Mouse (Mus musculus) left cerebral cortex, postnatal 14 days (tissue): ENCODE measurements at regions not wholly inside any gene's neighbourhood (a gene's known extent, or its start where the extent isn't known, plus 50 kb on each side); places are given as distances from the start of the nearest gene placed in this dataset.
"Not testable (repeated sequence)": the region's sequence is repeated elsewhere in the genome, so short reads cannot be mapped to it uniquely, and the experiment has no call there.

Experiments
- DNase-seq, 2 experiments: peaks; one replicate each; pipeline ENCODE4 v3.0.0; 2021 to 2022; ENCODE audit warnings: low spot score in 2 of 2, mixed read lengths in 1 of 2
- intact Hi-C: fragments of 180-260 bp; cut with DNase I; formaldehyde crosslinking; loops from one replicate; pipeline ENCODE4 v1.15.1; 2025

DNA sequence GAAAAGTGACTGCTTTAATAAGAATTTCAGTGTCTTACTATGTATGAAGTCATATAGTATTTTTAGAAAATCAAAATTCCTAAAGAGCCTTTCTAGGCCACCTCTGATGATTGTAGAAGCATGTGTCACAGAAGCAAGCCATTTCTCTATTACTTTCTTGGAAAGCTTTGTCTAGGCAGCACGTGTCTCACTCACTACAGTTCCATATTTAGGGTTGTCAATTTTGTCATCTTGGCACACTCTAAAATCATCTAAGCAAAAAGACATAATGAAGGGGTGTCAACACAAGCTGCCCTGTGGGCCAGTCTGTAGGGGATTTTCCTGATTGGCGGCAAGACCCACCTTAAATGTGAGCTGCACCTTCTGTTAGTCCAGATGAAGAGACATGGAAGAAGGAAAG is 723.1 kb upstream of the Brinp1 start:
- intact Hi-C loops = no loop called here
- peak in 1 of 2 experiments; percentile 3 for DNase-seq

GRCm38 (mm10) chr4:69673456-69673855 is 719.3 kb upstream of the Brinp1 start:
- DNase-seq = peak in 1 of 2 experiments; percentile 20
- intact Hi-C loops = no loop called here

DNA sequence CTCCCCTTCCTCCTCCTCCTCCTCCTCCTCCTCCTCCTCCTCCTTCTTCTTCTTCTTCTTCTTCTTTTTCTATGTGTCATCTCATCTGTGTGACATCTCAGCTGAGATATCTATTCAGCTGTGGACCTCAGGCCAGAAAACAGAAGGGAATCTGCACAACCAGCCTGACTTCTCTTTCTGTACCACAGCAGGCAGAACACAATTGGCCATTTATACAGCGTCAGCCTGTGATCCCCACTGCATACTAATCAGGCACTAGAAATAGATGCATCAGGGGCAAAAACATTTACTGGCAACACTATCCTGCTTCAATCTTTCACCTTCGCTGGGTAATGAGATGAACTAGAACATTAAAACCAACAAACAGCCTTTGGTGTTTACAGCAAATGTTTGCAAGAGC is 674.7 kb upstream of the Brinp1 start:
- peak; percentile 14 for DNase-seq
- intact Hi-C loops = no loop called here

GRCm38 (mm10) chr4:69626426-69626825 is 672.2 kb upstream of the Brinp1 start:
- DNase-seq, intact Hi-C loops: not testable (repeated sequence)

GRCm38 (mm10) chr4:69625831-69626230 is 671.6 kb upstream of the Brinp1 start:
- intact Hi-C loops = no loop called here
- no peak for DNase-seq

GRCm38 (mm10) chr4:69621058-69621609 is 666.9 kb upstream of the Brinp1 start:
- intact Hi-C loops = no loop called here
- no peak for DNase-seq

- intact Hi-C loops = no loop called here
- DNase-seq = no peak
Measured at GRCm38 (mm10) chr4:69618161-69618730, 664.0 kb upstream of the Brinp1 start.

DNA sequence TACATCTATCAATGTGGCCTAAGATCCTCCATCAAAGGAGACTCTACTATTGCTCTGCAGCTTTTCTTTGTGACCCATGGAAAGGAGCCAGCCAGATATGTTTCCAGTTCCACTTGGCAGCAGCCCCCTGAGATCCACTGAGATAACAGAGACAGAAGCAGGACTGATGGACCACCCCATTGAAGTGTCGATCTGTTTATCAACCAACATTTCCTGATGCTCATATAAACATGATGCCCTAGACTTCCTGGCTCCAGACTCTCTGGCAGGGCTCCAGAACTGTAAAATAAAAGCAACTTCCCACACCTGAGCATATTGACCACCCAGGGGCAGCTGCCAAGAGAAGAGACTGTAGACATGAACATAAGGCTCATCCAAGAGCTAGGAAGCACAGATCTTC is 660.7 kb upstream of the Brinp1 start:
- intact Hi-C loops = no loop called here
- DNase-seq = no peak

DNA sequence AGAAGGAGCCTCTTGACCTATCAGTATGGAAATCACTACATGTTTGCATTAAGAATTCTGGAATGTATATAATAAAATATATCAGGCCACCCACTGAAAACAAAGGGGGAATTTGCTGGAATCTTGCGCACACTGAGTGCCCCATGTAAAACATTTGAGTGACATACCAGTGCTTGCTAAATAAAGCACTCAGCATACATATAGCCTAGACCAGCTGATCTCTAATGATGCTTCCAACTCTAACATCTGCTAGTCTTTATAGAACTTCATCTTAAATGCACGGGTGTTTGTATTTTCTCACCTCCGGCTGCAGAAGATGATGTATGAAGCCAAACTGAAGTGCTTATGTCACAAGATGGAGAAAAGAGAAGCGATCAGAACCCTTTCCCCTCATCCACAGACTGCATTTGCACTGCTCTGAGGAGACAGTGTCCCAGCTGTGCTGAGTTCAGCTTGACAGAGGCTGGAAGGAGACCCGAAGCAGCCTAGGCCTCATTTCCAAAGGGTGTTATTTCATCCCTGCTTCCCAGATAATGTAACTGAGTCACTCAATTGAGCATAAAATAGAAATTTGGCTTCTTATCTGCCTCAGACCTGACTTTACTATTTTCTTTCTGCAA is 657.6 kb upstream of the Brinp1 start:
- intact Hi-C loops = no loop called here
- peak in 1 of 2 experiments; percentile 7 for DNase-seq

GRCm38 (mm10) chr4:69608885-69609284 is 654.7 kb upstream of the Brinp1 start:
- intact Hi-C loops = no loop called here

DNA sequence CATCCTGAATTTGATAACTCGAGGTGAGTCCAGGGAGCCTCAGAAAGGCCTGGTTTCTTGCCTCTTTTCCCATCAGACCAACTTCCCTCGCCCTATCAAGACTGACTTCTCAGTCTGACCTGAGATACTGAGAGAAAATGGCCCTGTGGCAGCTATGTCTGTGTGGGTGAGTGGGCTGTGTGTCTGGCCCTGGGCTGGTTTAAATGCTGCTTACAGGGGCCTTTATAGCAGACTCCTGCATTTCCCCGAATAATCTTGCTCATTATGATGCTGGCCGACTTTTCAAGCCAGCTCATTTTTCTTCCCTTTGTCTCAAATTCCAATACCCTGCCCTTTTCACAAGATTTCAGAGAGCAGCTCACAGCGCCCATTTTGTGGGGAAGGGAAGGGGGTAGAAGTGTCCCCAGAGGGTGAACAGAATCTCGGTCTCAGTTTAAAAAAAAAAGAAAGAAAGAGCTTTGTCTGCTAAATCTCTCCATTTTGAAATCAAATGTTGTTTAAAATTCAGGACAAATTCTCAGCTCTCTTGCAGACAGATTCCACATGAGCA is 642.9 kb upstream of the Brinp1 start:
- no peak for DNase-seq
- intact Hi-C loops = no loop called here

More at GRCm38 (mm10) chr4:69608885-69609284, 654.7 kb upstream of the Brinp1 start:
- peak in 1 of 2 experiments; percentile 4 for DNase-seq

DNA sequence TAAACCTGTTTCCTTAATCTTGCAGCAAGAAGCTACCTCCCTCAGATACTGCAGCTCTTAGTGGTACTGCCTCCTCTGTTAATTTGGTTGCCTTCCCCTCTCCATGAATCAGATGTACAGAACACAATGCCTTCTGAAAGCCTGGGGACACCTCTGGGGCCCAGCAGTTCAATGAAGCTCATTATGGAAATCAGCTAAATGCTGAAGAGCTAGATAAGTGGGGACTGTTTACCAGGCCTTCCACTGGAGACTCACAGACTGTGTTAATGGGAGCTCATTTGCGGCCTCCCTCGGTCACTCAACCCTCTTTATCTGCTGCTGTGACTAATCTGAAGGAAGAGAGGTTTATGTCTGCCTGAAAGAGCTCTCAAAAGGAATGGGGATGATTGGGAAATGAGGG is 639.8 kb upstream of the Brinp1 start:
- no peak for DNase-seq

DNA sequence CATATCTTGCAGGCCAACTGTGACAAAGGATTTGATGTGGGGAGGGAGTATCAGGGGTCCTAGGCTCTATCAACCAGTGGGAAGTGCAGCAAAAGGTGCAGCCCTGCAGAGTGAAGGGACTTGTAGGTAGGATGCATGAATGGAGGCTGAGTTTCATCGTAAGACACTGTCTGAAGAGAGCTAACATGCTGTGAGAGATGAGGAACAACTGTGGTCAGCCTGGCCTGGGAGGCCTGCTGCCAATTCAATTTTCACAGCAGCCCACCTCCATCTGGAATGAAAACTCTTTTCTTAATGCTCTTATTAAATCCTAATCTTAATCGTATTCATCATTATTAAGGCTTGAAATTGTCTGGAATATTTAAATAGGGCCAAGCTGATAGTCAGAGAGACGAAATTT is 622.1 kb upstream of the Brinp1 start:
- DNase-seq = no peak
- intact Hi-C loops = no loop called here

More for the DNA sequence above, 639.8 kb upstream of the Brinp1 start:
- intact Hi-C loops = no loop called here

GRCm38 (mm10) chr4:69548104-69548503 is 593.9 kb upstream of the Brinp1 start:
- DNase-seq = no peak
- intact Hi-C loops = no loop called here

DNA sequence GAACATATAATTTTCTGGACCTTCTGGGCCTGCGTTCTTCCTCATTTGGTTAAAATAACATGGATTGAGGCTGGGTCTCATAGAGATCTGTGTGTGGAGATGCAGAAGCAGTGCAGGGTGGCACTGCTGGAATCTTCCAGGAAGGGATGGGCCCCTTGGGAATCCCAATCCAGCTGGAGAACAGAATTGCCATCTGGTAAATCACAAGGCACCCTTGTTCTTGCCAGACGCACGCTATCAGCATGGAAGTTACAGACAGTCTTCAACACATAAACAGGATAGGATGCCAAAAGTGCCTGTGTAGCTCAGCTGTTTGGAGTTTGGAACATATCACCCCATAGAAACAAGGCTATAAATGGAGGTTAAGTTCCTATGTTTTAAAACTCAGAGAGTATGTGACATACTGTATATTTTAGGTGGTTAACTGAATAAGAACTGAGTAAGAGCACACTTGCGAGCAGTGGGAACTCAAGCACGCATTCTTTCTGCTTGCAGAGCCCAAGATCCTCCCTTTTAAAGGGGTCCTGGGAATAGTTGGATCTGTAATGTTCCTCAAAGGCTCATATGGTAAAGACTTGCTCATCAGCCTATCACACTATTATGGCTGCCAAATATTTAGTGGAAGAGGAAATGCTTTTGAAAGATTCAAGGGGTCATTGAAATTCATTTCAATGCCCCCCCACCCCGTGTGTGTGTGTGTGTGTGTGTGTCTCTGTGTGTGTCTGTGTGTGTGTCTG is 584.1 kb upstream of the Brinp1 start:
- intact Hi-C loops = loop anchor here (10.0 kb wide), 1 partner anchor 584 kb away; the partner anchor contains the start of gene Brinp1
- peak; percentile 37 to 87 for DNase-seq

DNA sequence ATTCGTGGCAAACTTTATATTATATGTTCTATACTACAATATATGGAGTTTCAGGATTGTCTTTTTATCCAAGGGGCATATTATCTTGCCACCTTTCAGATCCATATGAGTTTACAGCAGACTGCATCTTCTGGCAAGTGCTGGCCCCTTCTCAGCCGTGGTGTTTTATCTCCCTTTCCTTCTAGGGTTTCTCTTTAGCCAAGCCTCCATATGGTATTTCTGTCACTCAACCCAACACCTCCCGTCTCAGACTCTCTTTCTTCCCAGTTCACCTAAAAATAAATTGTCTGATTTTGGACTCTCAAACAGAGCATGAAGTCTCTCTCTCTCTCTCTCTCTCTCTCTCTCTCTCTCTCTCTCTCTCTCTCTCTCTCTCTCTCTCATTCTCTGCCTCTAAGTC is 578.9 kb upstream of the Brinp1 start:
- intact Hi-C loops = loop anchor here (10.0 kb wide), 1 partner anchor 578 kb away; the partner anchor contains the start of gene Brinp1
- peak; percentile 8 to 9 for DNase-seq

DNA sequence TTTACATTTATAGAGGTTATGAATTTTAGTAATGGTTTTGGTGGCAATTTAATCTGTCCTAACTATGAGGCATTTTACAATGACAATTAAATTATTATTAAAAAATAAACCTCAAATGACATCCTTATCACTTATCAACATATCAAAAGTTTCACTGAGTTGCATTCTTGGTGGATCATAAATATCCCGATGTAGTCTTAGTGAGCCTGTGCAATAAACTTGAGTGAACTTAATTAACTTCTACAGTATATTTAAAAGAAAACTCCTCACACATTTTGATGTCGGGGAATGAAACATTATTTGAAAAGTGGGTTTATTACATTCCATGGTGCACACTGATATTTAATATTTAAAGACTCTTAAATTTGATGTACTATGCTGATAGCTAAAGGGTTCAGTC is 568.9 kb upstream of the Brinp1 start:
- intact Hi-C loops = no loop called here
- no peak for DNase-seq

DNA sequence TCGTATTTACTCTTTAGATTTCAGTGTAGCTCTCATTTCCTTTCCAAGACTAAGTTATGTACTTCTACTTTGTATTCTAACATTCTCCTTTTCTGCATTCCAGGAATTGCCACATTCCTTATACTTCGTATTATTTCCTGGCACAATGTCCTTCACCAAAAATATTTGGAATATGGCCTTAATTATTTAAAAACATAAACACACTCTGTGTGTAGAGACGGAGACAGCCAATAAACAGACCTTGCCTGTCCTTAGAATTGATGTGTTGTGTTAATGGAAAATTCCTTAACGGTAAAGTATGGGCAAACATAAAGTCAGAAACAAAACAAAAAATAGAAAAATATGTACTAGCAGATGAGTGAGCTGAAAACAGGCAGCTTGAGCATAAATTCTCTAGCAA is 554.1 kb upstream of the Brinp1 start:
- no peak for DNase-seq
- intact Hi-C loops = no loop called here

DNA sequence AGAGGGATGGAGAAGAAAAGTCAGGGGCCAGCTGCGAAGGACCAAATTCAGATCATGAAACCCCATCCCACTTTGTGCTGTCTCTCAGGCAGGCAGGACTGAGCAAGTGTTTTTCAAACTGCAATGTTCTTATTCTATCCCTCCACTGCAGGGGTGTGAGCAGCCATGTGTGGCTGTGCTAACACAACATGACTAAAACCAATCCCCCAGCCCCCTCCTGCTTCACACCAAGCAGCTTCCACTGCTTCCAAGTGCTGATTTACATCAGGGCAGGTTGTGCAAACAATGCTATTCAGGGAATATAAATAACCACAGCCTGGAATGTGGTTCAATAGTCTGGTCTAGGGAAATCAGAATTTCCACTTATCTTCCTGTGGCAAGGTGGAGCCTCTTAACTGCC is 517.0 kb upstream of the Brinp1 start:
- DNase-seq = peak; percentile 13 to 23

GRCm38 (mm10) chr4:69459990-69460389 is 505.8 kb upstream of the Brinp1 start:
- DNase-seq = no peak
- intact Hi-C loops = no loop called here

More for the DNA sequence above, 517.0 kb upstream of the Brinp1 start:
- intact Hi-C loops = no loop called here
